8 mouse cellular contexts compared by ENCODE assay signal in the genomic region with DNA sequence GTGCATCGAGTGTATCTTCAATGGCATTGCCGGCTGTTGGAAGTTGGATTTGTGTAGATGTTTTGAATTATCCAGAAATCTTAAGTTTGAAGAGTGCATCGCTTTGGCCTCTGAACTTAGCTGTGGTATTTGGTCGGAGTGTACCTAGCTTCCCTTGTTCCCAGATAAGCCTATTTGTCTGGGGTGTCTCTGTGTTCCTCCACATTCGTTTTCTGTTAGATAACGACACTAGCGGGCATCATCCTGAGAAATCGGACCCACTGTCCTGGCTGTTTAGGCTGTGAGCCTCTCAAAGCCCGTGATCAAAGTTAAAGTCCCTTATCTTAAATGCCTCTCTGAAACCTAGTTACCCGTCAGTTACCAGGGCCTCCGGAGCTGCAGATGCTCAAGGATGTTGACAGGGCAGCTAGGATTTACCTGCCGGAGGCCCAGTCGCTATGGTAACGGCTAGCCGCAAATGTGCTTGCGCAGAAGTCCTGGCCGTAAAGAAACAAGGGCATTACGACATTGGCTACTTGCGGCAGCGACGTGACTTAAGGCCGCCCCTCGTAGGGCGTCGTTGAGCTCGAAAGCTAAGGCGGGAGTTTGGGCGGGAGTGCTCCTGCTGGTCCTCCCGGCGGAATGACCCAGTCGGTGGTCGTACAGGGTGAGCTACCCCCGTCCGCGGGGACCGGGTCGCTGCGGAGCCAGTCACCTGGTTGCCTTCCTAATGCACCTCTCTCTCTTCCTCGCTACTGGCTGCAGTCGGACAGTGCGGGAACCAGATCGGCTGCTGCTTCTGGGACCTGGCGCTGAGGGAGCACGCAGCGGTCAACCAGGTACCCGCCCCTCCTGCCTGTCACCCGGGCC. TPM values are rescaled to one million over a fixed set of nuclear protein-coding genes. Genes with fewer than 3 reads are reported as not detected.
A peak's percentile ranks its signal among the peaks of the same experiment; 100 is the strongest.
DNase-seq lines count a peak whose midpoint lies in the region; ATAC-seq lines count a peak whose summit lies in the region.

A gene (minus strand): TSS at position 453 of the 849 bp plus-strand sequence.
A gene (plus strand): TSS at position 515 of the 849 bp plus-strand sequence.

- intact Hi-C loops in left cerebral cortex, postnatal 14 days (cut with DNase I): no loop called here

- peaks cover 16% of the 10 kb centered on the region for H3K36me3 ChIP-seq in intestine, embryonic 14.5 days (ENCODE audit: control insufficient read depth, insufficient read depth, low read length)

- H3K27ac ChIP-seq in intestine, embryonic 14.5 days (ENCODE audit: low read depth): 0 out of 2 replicates have a peak within 1 kb of the TSS, but pooled peaks have one; percentile 51

- peak; percentile 69 to 73 for DNase-seq in adrenal gland, adult 18-20 months (ENCODE audit: low spot score in 2 of 2)
- peak; percentile 98 for DNase-seq in embryo, embryonic 11 days
- peak; percentile 90 for DNase-seq in gastrocnemius, postnatal 25 days
- peak; percentile 91 for DNase-seq in intestine, embryonic 14.5 days (ENCODE audit: low spot score)
- peak; percentile 95 to 97 for DNase-seq in left cerebral cortex, postnatal 14 days (ENCODE audit: low spot score in 2 of 2)
- peak; percentile 94 for DNase-seq in mesoderm, embryonic 11.5 days (ENCODE audit: low read depth, low spot score)
- peak; percentile 89 to 94 for DNase-seq in right cerebral cortex, postnatal 36 days (ENCODE audit: low spot score in 2 of 2)
- peak; percentile 92 for DNase-seq in yolk sac, embryonic 10.5 days (ENCODE audit: low spot score)

- no peaks in the 10 kb centered on the region for H3K9me3 ChIP-seq in intestine, embryonic 14.5 days (ENCODE audit: control insufficient read depth, low read length)

- peak within 1 kb of the TSS; percentile 61 for H3K4me2 ChIP-seq in intestine, embryonic 14.5 days (ENCODE audit: low read length)

- H3K9ac ChIP-seq in intestine, embryonic 14.5 days (ENCODE audit: low read length): peak within 1 kb of the TSS; percentile 57

- WGBS in intestine, embryonic 14.5 days: 4% methylated on average over 47 of the region's 47 CpGs

- H3K4me3 ChIP-seq in intestine, embryonic 14.5 days (ENCODE audit: low read depth, low read length): peak within 1 kb of the TSS; percentile 62

- peak; percentile 92 for ATAC-seq in intestine, embryonic 14.5 days (replicated peaks; ENCODE audit: low FRiP score, low TSS enrichment, low read depth)

- H3K4me1 ChIP-seq in intestine, embryonic 14.5 days (replicated peaks; ENCODE audit: control insufficient read depth, insufficient read depth, low read length): peaks cover 9% of the 10 kb centered on the region

- no peaks in the 10 kb centered on the region for H3K27me3 ChIP-seq in intestine, embryonic 14.5 days (replicated peaks; ENCODE audit: control insufficient read depth, insufficient read depth, low read length)

RNA-seq across cellular contexts. Expression of the first gene that starts in this region (rescaled TPM):
- 1 to 10 TPM; 2.7 to 3.6 TPM for total RNA-seq in adrenal gland, adult 18-20 months (2021)
- total RNA-seq in gastrocnemius, postnatal 25 days (2021): 1 to 10 TPM; 3.1 to 4.1 TPM
- polyA plus RNA-seq in intestine, embryonic 14.5 days (2014; fragmentation: Nextera tagmentation; extraction: Ambion mirVana): 8.0 and 9.5 TPM in 2 replicates
- 10 to 100 TPM; 19.3 to 21.6 TPM for total RNA-seq in left cerebral cortex, postnatal 14 days (2021)

RNA-seq across cellular contexts. Expression of the second gene that starts in this region (rescaled TPM):
- total RNA-seq in adrenal gland, adult 18-20 months (2021): under 1 TPM; 0.42 to 0.50 TPM
- total RNA-seq in gastrocnemius, postnatal 25 days (2021): 1 to 10 TPM in 1 of 2 experiments, under 1 TPM in 1; 0.59 to 1.4 TPM
- 14.2 and 17.3 TPM in 2 replicates for polyA plus RNA-seq in intestine, embryonic 14.5 days (2014; fragmentation: Nextera tagmentation; extraction: Ambion mirVana)
- total RNA-seq in left cerebral cortex, postnatal 14 days (2021): 1 to 10 TPM; 2.4 to 3.0 TPM

Comparison
In these comparisons a context has a peak if more than half of its experiments do, and no peak if none do; other contexts are left out.
1. Peak in every context shown above with its lines: DNase-seq, ATAC-seq, H3K4me3 ChIP-seq and H3K27ac ChIP-seq.